Mouse (Mus musculus) hindbrain, embryonic 10.5 days (tissue): ENCODE data around the gene Kcnj5. TPM values are rescaled to one million over a fixed set of nuclear protein-coding genes. Genes with fewer than 3 reads are reported as not detected.

Experiments
- DNase-seq: peaks from one replicate; pipeline ENCODE4 v3.0.0-alpha.2; 2017; ENCODE audit warnings: low spot score
- H3K27ac ChIP-seq: fragments of 300-500 bp; sonication (generic); 2 replicates; pipeline ENCODE4 v1.5.1; 2016; ENCODE audit warnings: mild to moderate bottlenecking, moderate library complexity
- H3K27me3 ChIP-seq: fragments of 300-500 bp; sonication (generic); 2 replicates; pipeline ENCODE4 v1.6.1; 2016; ENCODE audit warnings: mild to moderate bottlenecking; ENCODE audit not compliant: poor library complexity, insufficient read depth, severe bottlenecking
- H3K36me3 ChIP-seq: fragments of 300-500 bp; sonication (generic); 2 replicates; pipeline ENCODE4 v1.6.1; 2016; ENCODE audit warnings: mild to moderate bottlenecking, moderate library complexity
- H3K4me1 ChIP-seq: fragments of 300-500 bp; sonication (generic); replicated peaks from 2 replicates; pipeline ENCODE4 v1.6.1; 2016; ENCODE audit warnings: mild to moderate bottlenecking
- H3K4me3 ChIP-seq: fragments of 300-500 bp; sonication (generic); 2 replicates; pipeline ENCODE4 v1.5.1; 2016; ENCODE audit warnings: mild to moderate bottlenecking, moderate library complexity
- H3K9me3 ChIP-seq: fragments of 300-500 bp; sonication (generic); 2 replicates; pipeline ENCODE4 v1.6.1; 2016; ENCODE audit warnings: mild to moderate bottlenecking, moderate library complexity
- WGBS: fragments of 180-500 bp; shearing (Covaris S2); methylation state at CpG from one replicate; pipeline ENCODE4 v1.1.7; 2016; 5-methylcytosine and 5-hydroxymethylcytosine counted together
- polyA plus RNA-seq: library from polyadenylated mRNA; unstranded; fragments of >200 nt; fragmentation: Nextera tagmentation; extraction: Ambion mirVana; gene quantifications from 2 replicates; pipeline ENCODE4 v1.2.1, GENCODE M21; 2016

The Kcnj5 gene
- polyA plus RNA-seq, 1 experiment from 2014 or later: 0.35 TPM

GRCm38 (mm10) chr9:32349344-32349743 lies 5.2 kb upstream of the Kcnj5 start:
- no peak for DNase-seq
- 89% methylated on average over 10 of the region's 10 CpGs for WGBS
- peaks cover 18% of the 10 kb centered on the region for H3K4me1 ChIP-seq
- no peak overlapping the region for H3K27ac ChIP-seq
- H3K36me3 ChIP-seq: no peaks in the 10 kb centered on the region
- H3K4me3 ChIP-seq: no peak overlapping the region
- no peaks in the 10 kb centered on the region for H3K9me3 ChIP-seq
- peaks cover 44% of the 10 kb centered on the region for H3K27me3 ChIP-seq

GRCm38 (mm10) chr9:32348096-32348495 lies 3.9 kb upstream of the Kcnj5 start:
- Histone ChIP-seq H3K4me1 (peaks cover 30% of the 10 kb centered on the region), H3K9me3 (no peaks in the 10 kb centered on the region), H3K27me3 (peaks cover 56% of the 10 kb centered on the region), H3K27ac (no peak overlapping the region), H3K4me3 (no peak overlapping the region), H3K36me3 (no peaks in the 10 kb centered on the region)
- no peak for DNase-seq
- WGBS: 73% methylated on average over 8 of the region's 8 CpGs

GRCm38 (mm10) chr9:32344489-32344888 lies 339 bp upstream of the Kcnj5 start:
- no peaks in the 10 kb centered on the region for H3K9me3 ChIP-seq
- peak; percentile 20 for DNase-seq
- H3K4me1 ChIP-seq: peaks cover 24% of the 10 kb centered on the region
- no peaks in the 10 kb centered on the region for H3K36me3 ChIP-seq
- peak overlapping the region; percentile 56 for H3K27ac ChIP-seq
- WGBS: 2% methylated on average over 21 of the region's 21 CpGs
- H3K4me3 ChIP-seq: peak overlapping the region; percentile 52
- peaks cover 80% of the 10 kb centered on the region for H3K27me3 ChIP-seq

GRCm38 (mm10) chr9:32342929-32343328 lies 1.2 kb downstream of the Kcnj5 start:
- no peak for DNase-seq
- peaks cover 24% of the 10 kb centered on the region for H3K4me1 ChIP-seq
- no peak overlapping the region for H3K27ac ChIP-seq
- H3K4me3 ChIP-seq: no peak overlapping the region
- peaks cover 79% of the 10 kb centered on the region for H3K27me3 ChIP-seq
- no peaks in the 10 kb centered on the region for H3K36me3 ChIP-seq
- H3K9me3 ChIP-seq: no peaks in the 10 kb centered on the region
- 10% methylated on average over 8 of the region's 8 CpGs for WGBS

GRCm38 (mm10) chr9:32340831-32341230 lies 3.3 kb downstream of the Kcnj5 start:
- H3K27me3 ChIP-seq: peaks cover 61% of the 10 kb centered on the region

GRCm38 (mm10) chr9:32335389-32336150 lies 8.6 kb downstream of the Kcnj5 start:
- DNase-seq: no peak
- Histone ChIP-seq H3K36me3 (no peaks in the 10 kb centered on the region), H3K4me3 (no peak overlapping the region), H3K27ac (no peak overlapping the region), H3K9me3 (no peaks in the 10 kb centered on the region), H3K27me3 (peaks cover 9% of the 10 kb centered on the region; the same call in 1 of the 2 replicates), H3K4me1 (no peaks in the 10 kb centered on the region)
- WGBS: 81% methylated on average over 13 of the region's 13 CpGs

More at GRCm38 (mm10) chr9:32340831-32341230, 3.3 kb downstream of the Kcnj5 start:
- Histone ChIP-seq H3K4me3 (no peak overlapping the region), H3K36me3 (no peaks in the 10 kb centered on the region), H3K27ac (no peak overlapping the region), H3K9me3 (no peaks in the 10 kb centered on the region), H3K4me1 (peaks cover 22% of the 10 kb centered on the region)
- DNase-seq: no peak
- 63% methylated on average over 5 of the region's 5 CpGs for WGBS

GRCm38 (mm10) chr9:32331162-32331561 lies 13.0 kb downstream of the Kcnj5 start:
- no peaks in the 10 kb centered on the region for H3K9me3 ChIP-seq
- no peaks in the 10 kb centered on the region for H3K36me3 ChIP-seq
- WGBS: 84% methylated on average over 5 of the region's 5 CpGs
- H3K4me3 ChIP-seq: no peak overlapping the region
- no peak for DNase-seq
- no peaks in the 10 kb centered on the region for H3K4me1 ChIP-seq
- H3K27me3 ChIP-seq: no peaks in the 10 kb centered on the region
- no peak overlapping the region for H3K27ac ChIP-seq

- H3K4me1 ChIP-seq: no peaks in the 10 kb centered on the region
- WGBS: 86% methylated on average over 4 of the region's 4 CpGs
- H3K27ac ChIP-seq: no peak overlapping the region
- H3K27me3 ChIP-seq: no peaks in the 10 kb centered on the region
- DNase-seq: no peak
- H3K36me3 ChIP-seq: no peaks in the 10 kb centered on the region
- H3K9me3 ChIP-seq: no peaks in the 10 kb centered on the region
- H3K4me3 ChIP-seq: no peak overlapping the region
Measured at GRCm38 (mm10) chr9:32328777-32329176, 15.4 kb downstream of the Kcnj5 start.

- 63% methylated on average over 7 of the region's 7 CpGs for WGBS
- H3K27ac ChIP-seq: no peak overlapping the region
- H3K4me1 ChIP-seq: peaks cover 11% of the 10 kb centered on the region
- no peaks in the 10 kb centered on the region for H3K27me3 ChIP-seq
- no peaks in the 10 kb centered on the region for H3K9me3 ChIP-seq
- no peaks in the 10 kb centered on the region for H3K36me3 ChIP-seq
- no peak for DNase-seq
- no peak overlapping the region for H3K4me3 ChIP-seq
Measured at GRCm38 (mm10) chr9:32323610-32324009, 20.5 kb downstream of the Kcnj5 start.

- H3K9me3 ChIP-seq: no peaks in the 10 kb centered on the region
- peak overlapping the region; percentile 50; the same call in 1 of the 2 replicates for H3K27ac ChIP-seq
- no peak overlapping the region for H3K4me3 ChIP-seq
- WGBS: 53% methylated on average over 3 of the region's 3 CpGs
- no peaks in the 10 kb centered on the region for H3K36me3 ChIP-seq
- no peaks in the 10 kb centered on the region for H3K27me3 ChIP-seq
- DNase-seq: peak; percentile 34
- H3K4me1 ChIP-seq: peaks cover 11% of the 10 kb centered on the region
Measured at GRCm38 (mm10) chr9:32320167-32320566, 24.0 kb downstream of the Kcnj5 start.

GRCm38 (mm10) chr9:32315999-32316398 lies 28.2 kb downstream of the Kcnj5 start:
- Histone ChIP-seq H3K36me3 (no peaks in the 10 kb centered on the region), H3K9me3 (no peaks in the 10 kb centered on the region), H3K27ac (no peak overlapping the region), H3K27me3 (no peaks in the 10 kb centered on the region), H3K4me3 (no peak overlapping the region), H3K4me1 (peaks cover 24% of the 10 kb centered on the region)
- no peak for DNase-seq
- 91% methylated on average over 3 of the region's 3 CpGs for WGBS

- H3K4me1 ChIP-seq: peaks cover 14% of the 10 kb centered on the region
- DNase-seq: no peak
- 71% methylated on average over 3 of the region's 3 CpGs for WGBS
- H3K36me3 ChIP-seq: no peaks in the 10 kb centered on the region
- no peaks in the 10 kb centered on the region for H3K9me3 ChIP-seq
- H3K27ac ChIP-seq: no peak overlapping the region
- no peak overlapping the region for H3K4me3 ChIP-seq
- no peaks in the 10 kb centered on the region for H3K27me3 ChIP-seq
Measured at GRCm38 (mm10) chr9:32314071-32314470, 30.1 kb downstream of the Kcnj5 start.

- whole genome bisulfite sequencing: 79% methylated on average over 4 of the region's 4 CpGs
- DNase-seq: no peak
- Histone ChIP-seq H3K4me3 (no peak overlapping the region), H3K27ac (no peak overlapping the region), H3K27me3 (no peaks in the 10 kb centered on the region), H3K36me3 (no peaks in the 10 kb centered on the region), H3K9me3 (no peaks in the 10 kb centered on the region), H3K4me1 (peaks cover 14% of the 10 kb centered on the region)
Measured at GRCm38 (mm10) chr9:32312208-32312607, 31.9 kb downstream of the Kcnj5 start.
